Mouse (Mus musculus) liver, embryonic 14.5 days (tissue): ENCODE measurements around the gene Klhl20.
"Not testable (repeated sequence)": the region's sequence is repeated elsewhere in the genome, so short reads cannot be mapped to it uniquely, and the experiment has no call there.

ENCODE experiments used
- CTCF ChIP-seq: IDR thresholded peaks from 2 replicates; pipeline ENCODE4 v1.5.1; 2016; ENCODE audit warnings: antibody characterized with exemption, low read depth, control low read depth
- EP300 ChIP-seq: IDR thresholded peaks from 2 replicates; pipeline ENCODE4 v1.6.1; 2016; ENCODE audit warnings: antibody characterized with exemption, low read depth

DNA sequence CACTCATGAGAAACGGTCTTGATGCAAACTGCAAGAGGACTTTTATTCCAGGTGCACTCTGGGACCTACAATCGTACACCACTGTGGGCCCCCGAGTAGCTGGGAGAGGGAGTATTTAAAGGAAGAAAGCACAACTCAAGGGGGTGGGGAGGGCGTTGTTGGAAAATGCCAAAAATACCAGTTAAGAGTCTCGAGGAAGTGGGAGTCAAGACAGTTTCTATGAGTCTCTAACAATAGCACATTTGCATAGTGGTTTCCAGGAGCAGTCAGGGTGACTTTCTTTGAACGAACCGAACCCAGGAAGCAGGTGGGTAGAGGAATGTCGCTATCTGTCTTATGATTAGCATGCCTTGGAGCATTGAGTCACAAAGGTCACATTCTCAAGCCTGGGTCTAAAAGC is 14.3 kb upstream of the Klhl20 start:
- not testable (repeated sequence) for TF ChIP-seq EP300, CTCF
